Mouse (Mus musculus) midbrain, embryonic 16.5 days (tissue): Measurements from ENCODE around the gene Caskin1. TPM values are rescaled to one million over a fixed set of nuclear protein-coding genes. Genes with fewer than 3 reads are reported as not detected.

Source experiments
- ATAC-seq: fragments of 200-750 bp; cut with Nextera tagmentation; 2 replicates; pipeline ENCODE4 v1.8.0; 2017; ENCODE audit warnings: moderate TSS enrichment
- H3K27ac ChIP-seq: fragments of 300-500 bp; sonication (generic); 2 replicates; pipeline ENCODE4 v1.5.1; 2014; ENCODE audit warnings: mild to moderate bottlenecking, low read length, mixed read lengths
- H3K27me3 ChIP-seq: fragments of 300-500 bp; sonication (generic); 2 replicates; pipeline ENCODE4 v1.6.1; 2014; ENCODE audit warnings: low read depth, low read length, mixed read lengths; ENCODE audit not compliant: control insufficient read depth, insufficient read depth
- H3K36me3 ChIP-seq: fragments of 300-500 bp; sonication (generic); 2 replicates; pipeline ENCODE4 v1.6.1; 2014; ENCODE audit warnings: mild to moderate bottlenecking, low read length, moderate library complexity, mixed read lengths; ENCODE audit not compliant: control insufficient read depth, insufficient read depth
- H3K4me1 ChIP-seq: fragments of 300-500 bp; sonication (generic); 2 replicates; pipeline ENCODE4 v1.6.1; 2014; ENCODE audit warnings: mild to moderate bottlenecking, low read length, mixed read lengths; ENCODE audit not compliant: control insufficient read depth, insufficient read depth
- H3K4me2 ChIP-seq: fragments of 300-500 bp; sonication (generic); 2 replicates; pipeline ENCODE4 v1.6.1; 2014; ENCODE audit warnings: mild to moderate bottlenecking, low read length, mixed read lengths
- H3K4me3 ChIP-seq: fragments of 300-500 bp; sonication (generic); 2 replicates; pipeline ENCODE4 v1.5.1; 2014; ENCODE audit warnings: low read depth, mild to moderate bottlenecking, low read length, moderate library complexity, mixed read lengths
- H3K9ac ChIP-seq: fragments of 300-500 bp; sonication (generic); 2 replicates; pipeline ENCODE4 v1.6.1; 2014; ENCODE audit warnings: low read depth, low read length, mixed read lengths
- H3K9me3 ChIP-seq: fragments of 300-500 bp; sonication (generic); replicated peaks from 2 replicates; pipeline ENCODE4 v1.6.1; 2014; ENCODE audit warnings: mild to moderate bottlenecking, low read length, mixed read lengths; ENCODE audit not compliant: control insufficient read depth, poor library complexity, severe bottlenecking
- WGBS: fragments of 180-500 bp; shearing (Covaris S2); extraction: QIAGEN DNeasy Blood & Tissue Kit; methylation state at CpG from one replicate; pipeline ENCODE4 v1.1.7; 2014; 5-methylcytosine and 5-hydroxymethylcytosine counted together
- polyA plus RNA-seq: library from polyadenylated mRNA; unstranded; fragments of >200 nt; fragmentation: Nextera tagmentation; extraction: Ambion mirVana; gene quantifications from 2 replicates; pipeline ENCODE4 v1.2.1, GENCODE M21; 2015

The Caskin1 gene
- polyA plus RNA-seq, 1 experiment from 2014 or later, result 45.7 TPM

DNA sequence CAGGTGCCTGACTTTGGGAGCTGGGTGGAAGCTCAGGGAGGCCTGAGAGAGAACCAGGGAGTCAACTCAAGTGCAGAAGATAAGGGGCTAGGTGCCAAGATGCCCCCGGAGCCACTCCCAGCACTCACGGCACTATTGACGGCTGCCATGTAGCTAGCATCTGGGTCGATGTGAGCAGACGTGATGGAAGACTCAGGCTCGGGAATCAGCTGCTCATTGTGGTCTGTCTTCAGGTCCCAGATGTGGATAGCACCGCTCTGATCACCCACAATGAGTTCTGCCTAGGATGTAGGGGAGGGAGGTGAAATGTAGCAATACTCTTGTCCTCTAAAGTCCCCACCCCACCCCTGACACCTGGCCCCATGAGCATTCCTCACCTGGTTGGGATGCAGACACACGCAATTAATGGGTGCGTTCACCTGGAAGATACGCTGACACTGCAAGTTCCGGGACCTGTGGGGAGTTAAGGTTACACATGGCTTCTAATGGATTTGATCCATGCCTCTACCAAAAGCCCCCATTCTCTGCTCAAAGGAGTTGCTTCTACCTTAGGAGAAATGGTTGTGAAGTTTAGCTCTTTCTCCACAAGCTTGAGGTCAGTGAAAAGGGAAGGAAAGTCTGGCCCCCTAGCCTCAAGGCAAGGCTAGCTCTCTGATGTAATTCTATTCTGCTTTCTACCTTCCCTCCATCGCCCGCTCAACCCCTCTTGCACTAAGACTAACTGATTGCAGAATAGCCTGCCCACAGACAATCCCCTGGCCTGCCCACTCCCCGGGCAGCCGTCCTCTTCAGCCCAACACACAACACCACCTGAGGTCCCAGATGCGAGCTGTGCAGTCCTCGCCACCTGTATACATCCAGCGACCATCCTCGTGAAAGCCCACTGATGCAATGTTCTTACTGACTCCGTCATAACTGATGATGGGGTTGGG, 11.1 kb upstream of the Caskin1 start:
- Histone ChIP-seq H3K4me2 (peak overlapping the region; percentile 73; the same call in 1 of the 2 replicates), H3K27ac (no peak overlapping the region), H3K9ac (peak overlapping the region; percentile 90; the same call in 1 of the 2 replicates), H3K4me1 (peaks cover 17% of the 10 kb centered on the region), H3K9me3 (no peaks in the 10 kb centered on the region), H3K27me3 (no peaks in the 10 kb centered on the region), H3K4me3 (no peak overlapping the region), H3K36me3 (peaks cover 22% of the 10 kb centered on the region)
- 91% methylated on average over 20 of the region's 20 CpGs for WGBS
- no peak for ATAC-seq

DNA sequence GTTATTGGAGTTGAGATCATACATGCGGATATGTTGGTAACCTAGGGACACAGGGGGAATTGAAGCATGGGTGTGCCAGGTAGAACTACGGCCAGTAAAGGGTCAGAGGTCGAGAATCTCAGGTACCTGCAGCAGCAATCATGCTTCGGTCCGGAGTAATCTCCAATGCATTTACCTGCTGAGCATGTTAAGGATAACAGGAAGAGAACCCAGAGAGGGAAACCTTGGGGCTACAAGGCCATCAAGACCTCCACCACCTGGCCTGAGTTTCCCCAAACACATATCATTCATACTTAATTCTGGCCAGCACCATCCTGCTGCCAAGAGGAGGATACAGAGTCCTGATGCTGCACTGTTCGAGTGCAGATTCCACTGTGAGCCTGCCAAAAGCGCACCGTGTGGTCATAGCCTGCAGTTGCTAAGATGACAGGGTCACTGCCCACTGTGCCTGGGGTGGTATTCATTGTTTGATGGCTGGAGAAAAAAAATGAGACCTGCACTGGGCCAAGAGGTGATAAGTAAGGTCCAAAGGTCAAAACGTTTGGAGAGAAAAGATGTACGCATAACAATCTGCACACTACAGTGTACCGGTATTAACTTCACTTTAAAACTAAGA, 10.3 kb upstream of the Caskin1 start:
- H3K4me2 ChIP-seq, result peak overlapping the region; percentile 73
- peak overlapping the region; percentile 80 for H3K4me3 ChIP-seq
- ATAC-seq, result peak; percentile 50
- peak overlapping the region; percentile 90 for H3K9ac ChIP-seq
- H3K27me3 ChIP-seq, result no peaks in the 10 kb centered on the region
- no peaks in the 10 kb centered on the region for H3K9me3 ChIP-seq
- peak overlapping the region; percentile 99; the same call in 1 of the 2 replicates for H3K27ac ChIP-seq
- H3K4me1 ChIP-seq, result peaks cover 13% of the 10 kb centered on the region
- peaks cover 22% of the 10 kb centered on the region for H3K36me3 ChIP-seq
- 48% methylated on average over 11 of the region's 11 CpGs for WGBS

DNA sequence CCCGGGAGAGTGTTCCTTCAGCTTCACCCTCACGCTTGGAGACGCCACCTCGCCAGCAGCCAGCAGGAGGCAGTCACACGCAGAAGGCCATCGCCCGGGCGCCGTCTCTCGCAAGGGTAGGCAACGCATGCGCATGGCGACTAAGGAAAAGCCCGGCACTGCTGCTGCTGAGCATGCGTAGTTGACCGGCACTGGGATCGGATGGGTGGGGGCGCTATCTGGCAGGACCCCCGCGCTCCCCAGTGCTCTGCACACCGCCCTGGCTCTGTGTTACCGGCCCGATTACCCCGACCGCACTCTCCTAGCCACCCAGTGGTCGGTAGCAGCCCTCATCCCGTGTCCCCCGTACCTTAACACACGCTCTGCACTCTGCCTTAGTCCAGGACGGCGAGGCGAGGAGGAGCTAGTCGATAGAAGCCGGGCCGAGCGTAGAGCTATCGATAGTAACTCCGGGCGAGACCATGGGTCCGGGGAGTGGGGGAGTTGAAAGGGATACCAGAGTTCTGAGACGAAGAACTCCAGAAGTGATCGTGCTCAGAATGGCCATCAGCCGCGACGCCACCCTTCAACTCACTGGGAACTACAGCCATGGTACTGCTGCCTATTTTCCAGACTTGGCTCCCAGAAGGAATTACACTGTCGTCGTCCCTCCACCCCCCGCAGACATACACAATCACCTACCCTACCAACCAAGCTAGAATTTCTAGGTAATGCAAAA, 9.6 kb upstream of the Caskin1 start, which contains the start of gene Mlst8:
Mlst8 (minus strand) TSS at position 416 of the 718 bp plus-strand sequence.
- H3K4me2 ChIP-seq, result peak within 1 kb of the TSS; percentile 73

DNA sequence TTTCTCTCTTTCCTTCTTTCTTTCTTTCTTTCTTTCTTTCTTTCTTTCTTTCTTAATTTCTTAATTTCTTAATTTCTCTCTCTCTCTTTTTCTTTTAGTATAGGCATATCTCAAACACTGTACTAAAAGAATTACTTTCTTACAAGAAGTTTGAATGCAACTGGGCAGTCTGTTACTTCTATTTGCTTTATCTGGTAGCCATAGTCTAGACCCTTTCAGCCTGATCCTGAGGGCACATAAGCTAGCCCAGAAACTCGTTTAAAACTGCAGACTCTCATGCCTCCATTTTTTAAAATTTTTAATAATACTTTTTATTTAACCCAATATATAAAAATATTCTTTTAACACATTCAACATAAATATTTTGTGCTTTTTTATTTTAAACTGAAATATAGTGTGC, 9.0 kb upstream of the Caskin1 start:
- Histone ChIP-seq H3K36me3 (peaks cover 21% of the 10 kb centered on the region), H3K4me2 (peak overlapping the region; percentile 51; the same call in 1 of the 2 replicates), H3K27ac (no peak overlapping the region), H3K27me3 (no peaks in the 10 kb centered on the region), H3K4me3 (peak overlapping the region; percentile 80), H3K4me1 (peaks cover 10% of the 10 kb centered on the region), H3K9me3 (no peaks in the 10 kb centered on the region), H3K9ac (no peak overlapping the region)
- ATAC-seq, result no peak
- 33% methylated on average over 1 of the region's 1 CpGs for WGBS

More for the DNA sequence above, 9.6 kb upstream of the Caskin1 start, which contains the start of gene Mlst8:
- H3K9ac ChIP-seq, result peak within 1 kb of the TSS; percentile 90
- peak within 1 kb of the TSS; percentile 99 for H3K27ac ChIP-seq
- H3K4me3 ChIP-seq, result peak within 1 kb of the TSS; percentile 80
- H3K27me3 ChIP-seq, result no peaks in the 10 kb centered on the region
- H3K36me3 ChIP-seq, result peaks cover 22% of the 10 kb centered on the region
- WGBS, result under 1% methylated on average over 48 of the region's 48 CpGs
- no peaks in the 10 kb centered on the region for H3K9me3 ChIP-seq
- peak; percentile 91 for ATAC-seq
- peaks cover 10% of the 10 kb centered on the region for H3K4me1 ChIP-seq

DNA sequence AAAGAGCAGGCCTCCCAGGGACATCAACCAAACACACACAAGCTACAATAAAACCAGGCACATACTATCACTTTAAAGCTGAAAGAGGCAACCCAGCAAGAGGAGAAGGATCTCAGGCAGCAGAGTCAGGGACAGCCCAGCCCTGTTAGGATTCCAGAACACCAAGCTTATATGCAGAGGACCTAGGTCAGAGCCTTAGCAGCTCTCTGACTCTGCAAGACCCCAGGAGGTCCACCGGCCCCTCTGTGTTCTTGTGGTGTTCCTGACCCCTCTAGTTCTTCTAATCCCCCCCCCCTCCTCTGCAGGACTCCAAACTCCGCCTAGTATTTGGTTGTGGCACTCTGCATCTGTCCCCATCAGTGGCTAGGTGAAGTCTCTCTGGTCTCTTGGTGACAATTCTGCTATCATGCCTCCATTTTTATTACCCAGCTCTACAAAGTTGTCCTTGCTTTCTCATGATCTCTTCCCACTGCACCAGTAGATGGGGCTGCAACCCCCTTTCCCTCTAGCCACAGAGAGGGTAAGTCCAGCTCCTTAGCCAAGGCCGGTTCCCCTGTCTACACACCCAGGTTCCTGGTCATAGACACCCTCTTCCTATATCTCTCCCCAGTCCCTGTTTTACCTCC, 8.1 kb upstream of the Caskin1 start:
- Histone ChIP-seq H3K4me1 (peaks cover 12% of the 10 kb centered on the region), H3K27ac (no peak overlapping the region), H3K9ac (no peak overlapping the region), H3K4me3 (no peak overlapping the region), H3K36me3 (peaks cover 16% of the 10 kb centered on the region), H3K4me2 (no peak overlapping the region), H3K27me3 (no peaks in the 10 kb centered on the region), H3K9me3 (no peaks in the 10 kb centered on the region)
- no peak for ATAC-seq
- WGBS, result 40% methylated on average over 3 of the region's 3 CpGs

DNA sequence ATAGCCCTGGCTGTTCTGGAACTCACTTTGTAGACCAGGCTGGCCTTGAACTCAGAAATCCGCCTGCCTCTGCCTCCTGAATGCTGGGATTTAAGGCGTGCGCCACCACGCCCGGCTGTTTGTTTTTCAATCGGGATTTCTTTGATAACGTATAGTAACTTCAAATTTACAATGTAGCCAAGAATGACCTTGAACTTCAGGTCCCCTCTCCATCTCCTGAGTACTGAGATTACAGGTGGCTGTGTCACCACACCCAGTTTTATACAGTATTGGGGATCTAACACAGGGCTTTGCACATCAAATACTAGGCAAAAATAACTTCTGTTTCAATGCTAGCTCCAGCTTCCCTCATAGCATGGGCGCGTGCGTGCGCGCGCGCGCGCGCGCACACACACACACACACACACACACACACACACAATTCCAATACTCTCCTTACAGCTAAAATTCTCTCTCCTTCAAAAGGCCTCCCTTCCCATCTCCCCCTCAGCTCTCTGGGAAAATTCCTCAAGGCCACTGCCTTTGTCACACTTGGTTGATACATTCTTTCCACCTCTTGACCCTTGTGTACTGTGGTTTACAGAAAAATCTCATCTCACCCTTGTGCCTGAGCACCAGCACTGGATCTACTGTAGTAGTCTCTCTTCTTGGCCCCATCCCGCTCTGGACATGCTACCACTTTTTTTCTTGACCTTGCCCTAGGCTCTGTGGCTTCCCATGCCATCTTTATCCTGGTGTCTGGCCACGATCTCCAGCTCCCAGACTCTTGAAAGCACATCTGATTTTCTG, 7.2 kb upstream of the Caskin1 start:
- no peak overlapping the region for H3K4me3 ChIP-seq
- no peak for ATAC-seq
- peaks cover 16% of the 10 kb centered on the region for H3K4me1 ChIP-seq
- WGBS, result 95% methylated on average over 20 of the region's 20 CpGs
- H3K4me2 ChIP-seq, result no peak overlapping the region
- no peaks in the 10 kb centered on the region for H3K9me3 ChIP-seq
- H3K27me3 ChIP-seq, result no peaks in the 10 kb centered on the region
- peaks cover 10% of the 10 kb centered on the region for H3K36me3 ChIP-seq
- H3K9ac ChIP-seq, result no peak overlapping the region
- no peak overlapping the region for H3K27ac ChIP-seq

DNA sequence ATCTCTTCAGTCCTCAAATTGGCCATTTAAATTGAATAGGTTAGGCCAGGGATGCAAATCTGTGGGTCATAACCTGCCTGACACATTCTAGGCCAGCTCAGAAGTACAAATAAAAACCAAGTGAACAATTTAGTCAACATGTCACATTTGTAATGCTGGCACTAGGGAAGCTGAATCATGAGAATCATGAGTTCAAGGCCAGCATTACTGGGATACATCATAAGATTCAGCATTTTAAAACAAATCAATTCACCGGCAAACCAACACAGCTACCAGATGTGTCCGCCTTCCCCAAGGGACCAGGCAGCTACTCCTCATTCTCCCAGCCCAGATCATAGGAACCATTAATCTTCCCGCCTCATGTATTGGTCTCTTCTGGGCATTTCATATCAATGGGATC, 4.9 kb upstream of the Caskin1 start:
- ATAC-seq, result no peak
- Histone ChIP-seq H3K27ac (no peak overlapping the region), H3K9ac (no peak overlapping the region), H3K27me3 (no peaks in the 10 kb centered on the region), H3K4me1 (peaks cover 17% of the 10 kb centered on the region), H3K9me3 (no peaks in the 10 kb centered on the region), H3K36me3 (no peaks in the 10 kb centered on the region), H3K4me2 (no peak overlapping the region), H3K4me3 (no peak overlapping the region)
- WGBS, result 83% methylated on average over 3 of the region's 3 CpGs
